Mouse (Mus musculus) T-helper 1 cell (primary cell): ENCODE measurements around the gene March10.

Source experiments
- in situ Hi-C: fragments of 300-600 bp; cut with MboI, MseI; formaldehyde crosslinking; loops from one replicate; pipeline ENCODE4 v1.15.1; 2025; ENCODE audit warnings: high pct_unique_total_duplicates

March10 gene

DNA sequence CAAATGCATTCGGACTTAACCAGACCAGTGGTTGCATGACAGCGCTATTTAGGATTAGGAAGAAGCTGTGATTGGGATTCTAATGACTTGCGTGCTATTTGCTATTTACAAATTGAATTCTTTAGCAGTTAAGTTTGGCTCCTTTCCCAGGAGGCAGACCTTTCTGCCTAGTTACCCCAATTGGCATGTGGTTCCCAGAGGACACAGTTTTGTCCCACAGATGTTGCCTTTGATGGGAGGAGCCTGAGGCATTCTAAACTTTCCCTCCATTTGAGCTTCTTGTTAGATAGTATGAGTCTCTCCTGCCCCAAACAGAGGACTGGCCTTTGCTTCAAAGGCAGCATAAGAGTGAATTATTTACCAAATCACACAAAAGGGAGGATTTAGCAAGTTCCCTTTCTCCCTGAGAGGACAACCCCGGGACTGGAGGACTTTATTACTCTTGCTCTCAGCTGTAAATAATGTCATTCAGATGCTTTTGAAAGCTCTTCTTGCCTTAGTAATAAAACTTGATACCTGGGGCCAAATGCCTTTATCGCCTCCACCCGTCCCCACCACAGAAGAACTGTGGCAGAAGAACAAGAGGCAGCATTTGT lies 48.6 kb downstream of the March10 start:
- in situ Hi-C loops = no loop called here

DNA sequence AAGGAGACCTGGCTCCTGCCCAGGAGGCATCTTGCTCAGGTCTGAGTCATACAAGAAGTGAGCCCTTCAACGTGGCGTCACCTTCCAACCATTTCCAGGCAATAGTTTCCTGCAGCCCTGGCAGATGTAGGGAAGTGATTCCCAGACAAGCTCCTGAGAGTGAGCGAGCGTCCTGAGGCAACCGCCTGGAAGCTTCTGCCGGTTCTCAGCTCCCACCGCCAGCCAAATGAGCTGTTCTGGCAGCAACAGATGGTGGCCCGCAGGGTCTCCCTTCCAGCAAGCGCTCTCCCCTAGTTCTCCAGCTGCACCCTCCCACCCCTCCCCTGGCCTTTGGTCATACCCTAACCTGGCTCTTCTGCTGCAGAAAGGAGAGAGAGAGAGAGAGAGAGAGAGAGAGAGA lies 54.2 kb downstream of the March10 start:
- in situ Hi-C loops = no loop called here

DNA sequence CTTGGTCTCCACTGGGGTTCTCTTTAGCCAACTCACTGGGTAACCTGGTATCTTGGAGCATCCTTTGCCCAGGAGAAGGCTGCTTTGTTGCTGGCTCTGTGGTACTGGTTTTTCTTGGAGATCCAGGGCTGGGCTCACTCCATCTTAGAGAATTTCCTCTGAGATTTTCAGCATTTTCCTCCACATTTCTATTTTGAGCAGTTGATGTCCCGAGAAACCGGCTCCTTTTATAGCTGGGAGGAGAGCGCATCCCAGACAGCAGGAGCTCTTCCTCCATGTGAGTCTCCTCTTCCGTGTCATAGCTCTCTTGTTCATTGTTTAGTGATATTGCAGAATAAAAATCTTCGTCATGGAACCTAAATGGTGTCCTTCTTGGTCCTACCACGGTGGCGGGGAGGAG lies 66.2 kb downstream of the March10 start:
- in situ Hi-C loops = loop anchor here (10.0 kb wide), 1 partner anchor 1845 kb away; no protein-coding TSS in a partner anchor

DNA sequence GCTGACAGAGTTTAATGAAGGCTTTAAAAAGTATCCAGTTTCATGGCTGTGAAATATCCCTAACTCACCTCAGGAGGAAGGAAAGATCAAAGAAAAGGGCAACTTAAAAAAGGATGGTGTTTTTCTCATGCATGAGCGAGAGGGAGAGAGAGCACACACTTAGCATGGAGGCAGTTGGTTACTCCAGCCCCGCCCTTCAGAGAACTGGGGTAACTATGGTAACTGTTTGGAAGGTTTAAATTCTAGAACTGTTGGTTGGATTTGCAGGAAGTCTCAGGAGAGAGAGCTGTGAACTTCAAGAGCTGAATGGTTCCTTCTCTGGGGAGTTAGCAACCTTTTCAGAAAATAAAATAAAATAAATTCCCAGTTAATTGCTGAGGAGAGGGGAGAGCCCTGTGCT lies 67.9 kb downstream of the March10 start:
- in situ Hi-C loops = loop anchor here (10.0 kb wide), 1 partner anchor 1824 kb away; no protein-coding TSS in a partner anchor

DNA sequence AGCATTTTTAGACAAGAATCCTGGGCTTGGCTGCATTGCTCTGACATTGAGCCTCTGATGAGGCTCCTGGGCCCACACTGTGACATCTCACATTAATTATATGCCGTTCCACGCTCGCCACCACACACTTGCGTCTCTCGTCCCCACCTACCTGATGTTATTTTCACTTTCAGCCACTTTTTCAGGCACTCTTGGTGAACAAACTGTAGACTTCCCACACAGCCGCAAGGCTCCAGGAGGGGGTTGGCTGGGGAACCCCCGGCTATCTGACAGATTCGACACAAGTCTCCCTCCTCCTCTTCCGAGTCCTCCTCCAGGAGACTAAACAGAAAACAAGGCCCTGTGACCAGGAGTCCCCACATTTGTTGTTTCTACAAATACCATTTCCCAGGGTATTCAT lies 71.3 kb downstream of the March10 start:
- in situ Hi-C loops = loop anchor here (10.0 kb wide), 1 partner anchor 1820 kb away; no protein-coding TSS in a partner anchor

DNA sequence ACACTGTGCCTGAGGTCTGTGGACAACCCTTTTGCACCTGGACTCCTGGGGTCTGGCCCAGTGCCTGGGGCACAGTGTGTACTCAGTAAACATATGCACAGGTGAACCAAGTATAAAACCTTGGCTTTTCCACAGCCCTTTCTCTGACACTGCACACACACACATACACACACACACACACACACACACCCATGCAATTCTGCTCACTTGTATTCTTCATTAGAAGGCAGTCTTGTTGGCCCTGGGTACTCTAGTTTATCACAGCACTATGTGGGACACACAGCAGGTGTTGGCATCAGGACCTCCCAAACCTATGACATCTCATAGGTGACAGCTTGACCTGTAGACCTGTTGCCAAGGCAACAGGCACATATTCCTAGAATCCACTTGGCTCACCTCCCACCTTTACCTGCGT lies 80.7 kb downstream of the March10 start:
- in situ Hi-C loops = no loop called here

DNA sequence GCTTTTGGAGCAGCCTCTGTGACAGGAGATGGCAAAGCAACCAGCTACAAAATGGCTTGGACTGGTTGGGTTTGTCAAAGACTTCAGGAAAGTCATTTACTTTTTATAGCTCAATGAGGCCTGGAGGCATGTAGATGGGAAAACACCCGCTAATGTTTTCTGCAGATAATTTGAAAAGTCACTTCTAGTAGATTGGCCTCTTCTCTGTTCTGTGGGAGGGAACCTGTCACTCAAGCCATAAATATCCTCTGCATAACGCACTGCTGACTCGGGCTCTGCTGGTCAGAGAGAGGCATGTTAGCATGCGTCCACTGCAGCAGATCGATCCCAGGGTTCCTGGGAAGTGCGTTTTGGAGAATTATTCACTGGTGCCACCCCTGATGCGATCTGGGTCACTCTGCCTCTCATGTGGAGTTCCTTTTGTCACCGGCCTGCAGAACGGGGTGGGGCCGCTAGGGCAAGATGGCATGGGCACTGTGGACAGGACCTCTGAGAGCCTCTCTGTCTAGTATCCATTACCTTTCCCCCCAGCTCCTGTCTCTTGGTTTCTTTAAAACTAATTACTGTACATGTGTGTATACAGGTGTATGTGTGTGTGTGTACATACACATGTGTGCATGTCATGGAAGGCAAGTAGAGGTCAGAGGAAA lies 81.9 kb downstream of the March10 start:
- in situ Hi-C loops = no loop called here

DNA sequence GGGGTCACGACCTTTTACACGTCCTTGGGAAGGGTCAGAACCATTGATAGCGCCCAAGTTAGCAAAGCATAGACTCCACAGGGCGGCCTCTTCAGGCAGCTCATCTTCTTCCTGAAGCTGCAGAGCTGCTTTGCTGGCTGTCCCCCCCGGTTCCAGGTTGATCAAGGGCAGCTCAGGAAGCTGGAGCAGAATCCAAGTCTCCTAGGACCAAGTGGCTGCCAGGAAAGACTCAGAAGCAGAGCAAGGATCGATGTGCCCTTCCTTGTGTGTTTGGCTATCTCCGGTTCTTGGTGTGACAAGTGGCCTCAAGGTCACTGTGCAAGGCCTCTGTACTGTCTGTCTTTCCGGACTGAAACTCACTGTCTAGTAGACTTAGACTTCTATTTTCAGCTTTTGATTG lies 82.7 kb downstream of the March10 start:
- in situ Hi-C loops = no loop called here

DNA sequence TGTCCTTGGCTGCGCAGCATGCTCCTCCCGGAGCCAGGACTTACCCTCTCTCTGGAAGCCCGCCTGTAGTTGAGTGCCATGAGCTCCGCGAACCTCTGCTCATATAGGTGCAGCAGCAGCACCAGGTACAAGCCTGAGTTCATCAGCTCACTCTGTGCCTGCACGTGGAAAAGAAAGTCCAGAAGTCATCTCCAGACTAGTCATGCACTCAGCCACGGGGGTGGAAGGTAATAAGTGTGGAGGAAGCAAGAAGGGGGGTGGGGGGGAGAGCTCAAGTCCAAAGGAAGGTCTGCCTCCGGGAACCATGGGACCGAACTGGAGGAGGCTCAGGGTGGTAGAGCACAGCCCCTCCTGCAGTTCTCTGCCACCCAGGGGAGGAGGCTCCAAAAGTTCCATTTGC lies 84.7 kb downstream of the March10 start:
- in situ Hi-C loops = no loop called here

DNA sequence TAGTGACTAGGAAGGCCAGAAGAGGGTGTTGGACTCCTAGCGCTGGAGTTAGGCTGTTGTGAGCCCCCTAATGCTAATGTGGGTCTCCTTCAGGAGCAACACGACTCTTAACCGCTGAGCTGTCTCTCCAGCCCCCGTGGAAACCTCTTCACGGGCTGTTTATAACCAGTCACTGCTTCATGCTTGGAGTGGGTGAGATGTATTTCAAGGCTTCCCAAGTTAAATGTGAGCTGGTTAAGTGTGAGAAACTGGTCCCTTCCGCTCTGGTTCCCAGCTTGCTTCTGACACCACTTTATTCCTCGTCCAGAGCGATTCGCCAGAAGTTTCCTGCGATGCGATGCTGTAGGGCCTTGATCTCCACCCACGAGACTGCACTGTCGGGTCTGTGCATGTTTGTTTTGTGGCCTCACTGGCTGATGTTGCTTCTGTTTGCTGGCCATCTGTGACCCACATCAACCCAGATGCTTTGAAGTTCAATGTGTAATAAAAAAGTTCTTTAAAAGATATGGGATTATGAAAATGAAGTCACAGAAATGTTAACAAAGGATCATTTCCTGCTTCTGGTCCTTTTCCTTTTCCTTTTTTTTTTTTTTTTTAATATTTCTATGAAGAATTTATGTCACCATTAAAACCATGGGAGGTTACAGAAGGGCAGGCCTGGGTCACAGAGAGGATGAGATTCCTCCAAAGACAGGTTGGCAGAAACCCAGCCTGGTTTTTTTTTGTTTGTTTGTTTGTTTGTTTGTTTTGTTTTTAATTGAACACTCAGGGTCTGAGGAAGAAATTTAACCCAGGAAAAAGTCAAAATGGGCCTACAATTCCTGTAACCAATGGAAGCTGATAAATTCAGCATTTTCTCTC lies 86.8 kb downstream of the March10 start:
- in situ Hi-C loops = no loop called here

DNA sequence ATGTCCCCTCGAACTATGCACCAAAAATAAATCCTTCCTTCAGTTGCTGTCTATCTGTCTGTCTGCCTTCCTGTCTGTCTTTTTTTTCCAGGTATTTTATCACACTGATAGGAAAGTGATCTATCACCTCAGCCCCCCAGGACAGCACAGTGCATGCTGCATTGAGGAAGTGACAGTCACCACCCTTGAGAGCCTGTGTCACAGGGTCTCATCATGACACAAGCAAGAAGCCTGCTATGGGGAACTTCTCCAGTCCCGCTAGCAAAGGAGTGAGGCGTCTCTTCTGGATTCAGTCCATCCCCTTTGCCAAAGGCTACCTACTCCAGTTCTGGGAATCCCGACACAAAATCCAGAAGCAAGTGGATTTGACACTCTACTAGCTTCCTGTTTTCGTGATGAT lies 87.7 kb downstream of the March10 start:
- in situ Hi-C loops = no loop called here

DNA sequence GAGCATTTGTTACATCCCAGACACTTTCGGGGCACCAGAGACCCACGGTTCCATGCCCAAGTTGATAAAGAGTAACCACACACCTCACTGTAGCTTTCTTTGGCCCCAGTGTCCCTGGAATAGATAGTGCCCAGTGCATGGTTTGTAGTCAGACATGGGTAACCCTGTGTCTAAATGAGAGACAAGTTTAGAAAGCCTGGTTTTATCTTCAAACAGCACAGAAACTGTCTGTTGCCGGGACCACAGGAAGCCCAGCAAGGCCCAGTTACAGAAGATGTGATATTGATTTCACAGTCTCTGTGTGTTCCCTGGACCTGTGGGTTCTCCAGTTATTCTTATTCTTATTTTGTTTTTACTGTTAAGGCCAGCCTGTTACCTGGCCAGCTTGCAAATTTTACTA lies 89.4 kb downstream of the March10 start:
- in situ Hi-C loops = no loop called here

DNA sequence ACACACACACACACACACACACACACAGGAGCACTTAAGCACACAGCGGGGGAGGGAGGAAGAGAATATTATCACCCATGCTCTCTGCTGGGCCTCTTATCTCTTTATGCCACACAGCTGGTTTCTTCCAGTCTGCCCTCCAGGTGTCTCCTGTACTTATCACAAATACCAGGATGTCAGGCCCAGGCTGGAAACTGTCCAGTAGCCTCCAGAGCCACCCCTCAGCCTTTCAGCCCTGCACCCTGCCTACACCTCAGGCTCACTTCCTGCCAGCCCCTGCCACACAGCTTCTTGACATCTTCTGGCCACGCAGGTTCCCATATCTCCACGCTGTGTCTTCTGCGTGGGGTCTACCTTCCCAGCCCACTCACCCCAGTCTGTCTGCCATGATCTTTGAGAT lies 90.5 kb downstream of the March10 start:
- in situ Hi-C loops = no loop called here

DNA sequence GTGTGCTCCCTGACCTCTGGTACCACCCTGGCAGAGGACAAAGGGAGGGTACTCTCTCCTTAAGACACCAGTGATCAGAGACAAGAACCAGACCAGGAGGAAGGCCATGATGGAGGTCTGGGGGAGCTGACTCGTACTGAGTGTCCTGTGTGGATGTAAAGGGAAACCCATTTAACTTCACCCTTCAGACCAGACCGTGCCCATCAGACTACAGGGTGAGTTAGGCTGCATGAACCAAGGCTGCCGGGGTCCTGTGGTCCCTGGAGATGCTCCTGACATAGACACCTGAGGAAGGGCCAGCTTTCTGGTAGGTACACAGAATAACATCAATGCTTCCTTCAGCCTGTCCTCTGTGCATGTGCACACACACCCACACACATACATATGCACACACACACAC lies 90.9 kb downstream of the March10 start:
- in situ Hi-C loops = no loop called here

DNA sequence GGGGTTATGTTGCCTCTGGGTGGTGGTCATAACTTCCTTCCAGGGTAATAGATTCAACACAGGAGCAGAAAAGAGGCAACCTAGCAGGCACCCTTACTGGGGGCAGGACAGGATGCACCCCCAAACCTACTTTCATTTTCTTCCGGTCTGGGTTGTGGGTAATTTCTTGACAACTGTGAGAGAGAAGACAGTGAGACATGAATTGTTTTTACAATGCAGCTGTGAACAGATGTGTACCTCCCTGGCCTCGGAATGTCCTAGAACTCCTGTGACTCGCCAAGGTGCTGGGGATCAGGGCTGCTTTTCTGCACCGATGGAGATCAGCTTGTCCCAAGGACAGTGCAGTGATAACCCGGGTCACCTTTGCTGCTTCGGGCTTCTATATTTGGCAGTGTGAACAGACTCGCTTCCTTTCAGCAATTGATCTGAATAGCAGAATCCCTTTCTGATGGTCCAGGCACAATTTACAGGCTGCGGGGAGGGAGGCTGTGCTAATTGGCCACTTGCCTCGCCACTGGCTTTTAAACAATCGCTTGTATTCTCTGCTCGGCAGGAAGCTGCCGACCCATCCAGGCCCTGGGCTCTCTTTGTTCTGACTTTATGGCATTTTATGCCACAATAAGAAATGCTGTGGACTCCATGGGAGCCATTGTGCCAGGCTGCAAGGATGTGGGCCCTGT lies 92.0 kb downstream of the March10 start:
- in situ Hi-C loops = no loop called here

DNA sequence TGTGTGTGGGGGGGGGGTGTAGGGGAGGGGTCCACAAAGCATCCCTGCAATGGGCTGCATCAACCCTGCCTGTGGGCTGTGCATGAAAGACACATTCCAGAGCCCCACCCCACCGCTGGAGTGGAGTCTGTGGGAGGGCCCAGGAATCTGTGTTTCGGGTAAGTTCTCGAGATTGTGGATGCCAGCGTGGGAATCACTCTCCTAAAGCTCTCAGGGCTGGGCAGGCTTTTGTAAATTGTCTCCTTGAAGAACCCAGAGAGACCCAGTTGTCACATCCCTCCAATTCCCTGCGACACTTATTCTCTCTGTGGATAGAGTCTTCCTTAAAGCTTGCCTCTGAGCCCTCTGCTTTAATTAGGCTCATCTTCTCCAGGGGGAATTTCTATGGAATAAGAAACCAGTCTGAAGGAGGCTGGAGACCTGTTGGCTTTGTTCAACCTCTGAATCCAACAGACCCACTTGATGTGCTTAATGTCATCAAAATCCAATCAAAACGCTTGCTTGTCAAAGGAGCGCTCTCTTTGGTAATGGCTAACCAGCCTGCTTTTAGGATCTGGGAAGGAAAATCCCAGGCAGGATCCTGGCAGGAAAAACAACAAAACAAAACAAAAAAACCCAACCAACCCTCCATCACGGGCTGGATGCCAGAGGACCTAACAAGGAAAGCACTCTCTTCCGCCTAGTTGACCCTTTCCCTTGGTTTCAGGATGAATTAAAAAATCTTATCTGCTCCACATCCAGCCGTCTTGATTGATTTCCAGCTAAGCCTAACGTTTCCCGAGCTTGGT lies 92.7 kb downstream of the March10 start:
- in situ Hi-C loops = no loop called here

DNA sequence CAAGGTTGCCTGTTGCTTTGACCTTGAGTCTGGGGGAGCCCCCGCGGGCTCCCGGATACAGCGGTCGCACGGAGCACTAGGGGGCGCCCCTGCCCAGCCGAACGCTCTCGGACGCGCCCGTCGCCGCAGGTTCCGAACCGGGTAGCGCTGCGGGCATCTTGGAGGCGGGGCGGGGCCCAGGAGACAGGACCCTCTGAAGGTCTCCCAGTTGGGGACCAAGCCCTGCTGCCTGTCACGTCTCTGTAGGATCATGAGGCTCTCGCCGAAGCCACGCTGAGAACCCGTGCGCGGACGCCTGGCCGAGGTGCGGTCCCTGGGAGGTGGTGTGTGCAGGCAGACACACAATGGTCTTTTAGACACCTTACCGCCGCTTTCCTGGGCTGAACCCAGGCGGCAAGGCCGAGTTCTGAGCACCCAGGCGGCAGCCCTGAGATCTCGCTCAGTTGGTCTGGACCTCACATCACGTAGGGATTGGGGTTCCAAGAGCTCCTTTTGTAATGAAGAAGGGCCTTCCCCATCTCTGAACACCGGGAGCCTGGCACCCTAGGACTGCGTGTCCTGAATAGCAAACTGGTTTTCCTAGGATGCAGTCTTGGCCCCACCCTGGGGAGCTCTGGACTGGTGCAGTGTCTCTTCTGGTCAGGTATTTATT lies 93.5 kb downstream of the March10 start:
- in situ Hi-C loops = no loop called here

DNA sequence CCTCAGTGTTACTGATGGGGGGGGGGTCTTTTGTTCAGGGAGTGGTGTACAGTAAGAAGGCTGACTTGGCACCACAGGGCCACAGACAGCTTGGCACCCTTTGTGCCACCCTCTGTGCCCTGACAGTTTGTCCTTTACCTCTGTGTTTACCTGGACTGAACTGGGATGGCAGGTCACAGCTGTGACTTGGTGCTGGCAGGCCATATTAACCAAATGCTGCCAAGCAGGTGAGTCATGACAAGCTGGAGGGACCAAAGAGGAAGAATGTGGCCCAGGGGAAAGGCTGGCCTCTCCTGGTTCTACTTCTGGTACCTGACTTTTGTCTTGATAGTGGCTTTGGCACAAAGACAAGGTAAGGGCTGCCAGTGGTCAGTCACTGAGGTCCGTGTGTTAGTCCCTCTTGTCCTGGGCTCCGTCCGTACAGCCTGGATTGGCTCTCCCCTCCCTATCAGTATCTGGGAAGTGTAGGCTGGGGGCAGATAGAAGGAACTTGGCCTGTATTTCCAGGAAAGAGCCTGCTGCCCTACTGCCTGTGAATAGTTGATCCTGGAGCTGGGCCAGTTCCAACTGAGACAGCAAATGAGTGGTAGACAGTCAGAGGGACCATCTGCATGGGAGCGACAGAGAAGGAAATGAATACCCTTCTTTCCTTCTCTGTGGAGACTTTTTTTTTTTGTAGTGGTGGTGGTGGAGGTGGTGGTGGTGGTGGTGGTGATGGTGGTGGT lies 94.3 kb downstream of the March10 start:
- in situ Hi-C loops = no loop called here

DNA sequence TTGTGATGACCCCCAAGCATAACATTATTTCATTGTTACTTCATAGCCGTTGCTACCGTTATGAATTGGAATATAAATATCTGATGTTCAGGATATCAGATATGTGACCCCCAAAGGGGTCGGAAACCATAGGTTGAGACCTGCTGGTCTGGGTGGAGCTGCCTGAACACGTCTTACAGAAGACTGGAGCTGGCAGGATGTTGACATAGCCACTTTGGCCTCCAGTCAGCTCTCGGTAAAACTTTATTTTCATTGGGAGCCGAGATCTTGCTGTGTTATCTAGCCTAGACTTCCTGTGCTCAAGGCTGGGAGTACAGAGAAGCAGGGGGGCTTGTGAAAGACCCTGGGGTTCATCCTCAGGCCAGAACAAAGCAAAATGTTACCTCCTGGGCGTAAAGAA lies 100.2 kb downstream of the March10 start:
- in situ Hi-C loops = no loop called here

DNA sequence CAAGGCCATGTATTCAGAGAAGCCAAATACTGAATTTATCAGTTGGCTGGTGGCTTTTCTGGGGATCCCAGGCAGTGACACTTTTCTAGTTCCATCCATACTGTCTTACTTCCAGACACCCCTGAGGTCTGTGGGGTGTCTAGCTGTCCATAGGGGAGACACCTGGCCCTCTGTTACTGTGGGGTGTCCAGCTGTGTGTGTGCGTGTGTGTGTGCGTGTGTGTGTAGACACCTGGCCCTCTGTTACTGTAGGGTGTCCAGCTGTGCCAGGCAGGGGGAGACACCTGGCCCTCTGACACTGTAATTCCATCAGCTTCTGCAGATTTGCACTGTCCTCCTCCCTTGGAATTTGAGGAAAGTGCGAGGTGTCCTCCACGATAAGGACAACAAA lies 102.6 kb downstream of the March10 start:
- in situ Hi-C loops = no loop called here
